Mouse (Mus musculus): ENCODE results near the gene Nrxn1. TPM values are rescaled to one million over a fixed set of nuclear protein-coding genes. Genes with fewer than 3 reads are reported as not detected.

Nrxn1 gene
- polyA plus RNA-seq, 1 experiment from 2014 or later: 2.8 TPM

- Histone ChIP-seq H3K9me3 (no peaks in the 10 kb centered on the region), H3K27ac (no peak overlapping the region), H3K27me3 (replicated peaks) (no peaks in the 10 kb centered on the region), H3K4me3 (replicated peaks) (no peak overlapping the region), H3K4me1 (replicated peaks) (no peaks in the 10 kb centered on the region), H3K36me3 (no peaks in the 10 kb centered on the region), H3K9ac (no peak overlapping the region), H3K4me2 (replicated peaks) (no peak overlapping the region)
- ATAC-seq: no peak
- 81% methylated on average over 4 of the region's 4 CpGs for WGBS
These were observed 730.7 kb downstream of the Nrxn1 start for GRCm38 (mm10) chr17:90362169-90362568.

- H3K4me2 ChIP-seq (replicated peaks): no peak overlapping the region
- 65% methylated on average over 5 of the region's 5 CpGs for WGBS
- no peak overlapping the region for H3K9ac ChIP-seq
- H3K4me1 ChIP-seq (replicated peaks): no peaks in the 10 kb centered on the region
- no peak overlapping the region for H3K27ac ChIP-seq
- no peaks in the 10 kb centered on the region for H3K27me3 ChIP-seq (replicated peaks)
- H3K4me3 ChIP-seq (replicated peaks): no peak overlapping the region
- H3K9me3 ChIP-seq: no peaks in the 10 kb centered on the region
- no peak for ATAC-seq
- no peaks in the 10 kb centered on the region for H3K36me3 ChIP-seq
These were observed 743.3 kb downstream of the Nrxn1 start for GRCm38 (mm10) chr17:90349385-90350095.

- no peak overlapping the region for H3K27ac ChIP-seq
- WGBS: 51% methylated on average over 3 of the region's 3 CpGs
- H3K4me2 ChIP-seq (replicated peaks): no peak overlapping the region
- H3K27me3 ChIP-seq (replicated peaks): no peaks in the 10 kb centered on the region
- no peak overlapping the region for H3K4me3 ChIP-seq (replicated peaks)
- H3K4me1 ChIP-seq (replicated peaks): no peaks in the 10 kb centered on the region
- H3K9me3 ChIP-seq: no peaks in the 10 kb centered on the region
- ATAC-seq: no peak
- no peak overlapping the region for H3K9ac ChIP-seq
- H3K36me3 ChIP-seq: no peaks in the 10 kb centered on the region
These were observed 746.0 kb downstream of the Nrxn1 start for GRCm38 (mm10) chr17:90346735-90347475.

GRCm38 (mm10) chr17:90333445-90333844 lies 759.4 kb downstream of the Nrxn1 start:
- WGBS: 86% methylated on average over 1 of the region's 1 CpGs

GRCm38 (mm10) chr17:90323674-90324073 lies 769.2 kb downstream of the Nrxn1 start:
- no peak overlapping the region for H3K9ac ChIP-seq
- no peak overlapping the region for H3K27ac ChIP-seq
- no peaks in the 10 kb centered on the region for H3K36me3 ChIP-seq
- ATAC-seq: no peak
- H3K4me3 ChIP-seq (replicated peaks): no peak overlapping the region
- no peaks in the 10 kb centered on the region for H3K27me3 ChIP-seq (replicated peaks)
- 90% methylated on average over 6 of the region's 6 CpGs for WGBS
- H3K4me1 ChIP-seq (replicated peaks): no peaks in the 10 kb centered on the region
- no peaks in the 10 kb centered on the region for H3K9me3 ChIP-seq
- H3K4me2 ChIP-seq (replicated peaks): no peak overlapping the region

More at GRCm38 (mm10) chr17:90333445-90333844, 759.4 kb downstream of the Nrxn1 start:
- no peaks in the 10 kb centered on the region for H3K27me3 ChIP-seq (replicated peaks)
- no peaks in the 10 kb centered on the region for H3K4me1 ChIP-seq (replicated peaks)
- H3K36me3 ChIP-seq: no peaks in the 10 kb centered on the region
- H3K4me2 ChIP-seq (replicated peaks): no peak overlapping the region
- no peak overlapping the region for H3K9ac ChIP-seq
- no peak for ATAC-seq
- no peak overlapping the region for H3K27ac ChIP-seq
- H3K9me3 ChIP-seq: no peaks in the 10 kb centered on the region
- no peak overlapping the region for H3K4me3 ChIP-seq (replicated peaks)

GRCm38 (mm10) chr17:90272225-90272624 lies 820.6 kb downstream of the Nrxn1 start:
- no peak overlapping the region for H3K4me3 ChIP-seq (replicated peaks)
- no peak overlapping the region for H3K4me2 ChIP-seq (replicated peaks)
- H3K9ac ChIP-seq: no peak overlapping the region
- no peaks in the 10 kb centered on the region for H3K4me1 ChIP-seq (replicated peaks)
- H3K27ac ChIP-seq: no peak overlapping the region
- no peaks in the 10 kb centered on the region for H3K27me3 ChIP-seq (replicated peaks)
- H3K36me3 ChIP-seq: no peaks in the 10 kb centered on the region
- no peaks in the 10 kb centered on the region for H3K9me3 ChIP-seq
- ATAC-seq: no peak
- WGBS: 63% methylated on average over 4 of the region's 4 CpGs

GRCm38 (mm10) chr17:90271165-90271564 lies 821.7 kb downstream of the Nrxn1 start:
- Histone ChIP-seq H3K9me3 (no peaks in the 10 kb centered on the region), H3K4me1 (replicated peaks) (no peaks in the 10 kb centered on the region), H3K36me3 (no peaks in the 10 kb centered on the region), H3K27ac (no peak overlapping the region), H3K27me3 (replicated peaks) (no peaks in the 10 kb centered on the region), H3K4me3 (replicated peaks) (no peak overlapping the region), H3K9ac (no peak overlapping the region), H3K4me2 (replicated peaks) (no peak overlapping the region)
- no peak for ATAC-seq
- 34% methylated on average over 4 of the region's 4 CpGs for WGBS

GRCm38 (mm10) chr17:90269143-90269542 lies 823.7 kb downstream of the Nrxn1 start:
- WGBS: 78% methylated on average over 2 of the region's 2 CpGs
- Histone ChIP-seq H3K4me2 (replicated peaks) (no peak overlapping the region), H3K27ac (no peak overlapping the region), H3K4me3 (replicated peaks) (no peak overlapping the region), H3K9me3 (no peaks in the 10 kb centered on the region), H3K36me3 (no peaks in the 10 kb centered on the region), H3K9ac (no peak overlapping the region), H3K27me3 (replicated peaks) (no peaks in the 10 kb centered on the region), H3K4me1 (replicated peaks) (no peaks in the 10 kb centered on the region)
- no peak for ATAC-seq

- H3K27me3 ChIP-seq (replicated peaks): no peaks in the 10 kb centered on the region
- no peaks in the 10 kb centered on the region for H3K9me3 ChIP-seq
- WGBS: 33% methylated on average over 5 of the region's 5 CpGs
- peak; percentile 47; the same call in 1 of the 2 replicates for ATAC-seq
- H3K9ac ChIP-seq: no peak overlapping the region
- H3K36me3 ChIP-seq: no peaks in the 10 kb centered on the region
- H3K4me1 ChIP-seq (replicated peaks): no peaks in the 10 kb centered on the region
- H3K4me3 ChIP-seq (replicated peaks): no peak overlapping the region
- H3K4me2 ChIP-seq (replicated peaks): no peak overlapping the region
- no peak overlapping the region for H3K27ac ChIP-seq
These were observed 839.3 kb downstream of the Nrxn1 start for GRCm38 (mm10) chr17:90253451-90254131.

- no peaks in the 10 kb centered on the region for H3K36me3 ChIP-seq
- no peak overlapping the region for H3K27ac ChIP-seq
- H3K4me1 ChIP-seq (replicated peaks): no peaks in the 10 kb centered on the region
- H3K9ac ChIP-seq: no peak overlapping the region
- no peak for ATAC-seq
- H3K9me3 ChIP-seq: no peaks in the 10 kb centered on the region
- no peaks in the 10 kb centered on the region for H3K27me3 ChIP-seq (replicated peaks)
- H3K4me3 ChIP-seq (replicated peaks): no peak overlapping the region
- no peak overlapping the region for H3K4me2 ChIP-seq (replicated peaks)
- WGBS: 75% methylated on average over 1 of the region's 1 CpGs
These were observed 840.7 kb downstream of the Nrxn1 start for GRCm38 (mm10) chr17:90252196-90252595.

- no peaks in the 10 kb centered on the region for H3K27me3 ChIP-seq (replicated peaks)
- 88% methylated on average over 7 of the region's 7 CpGs for WGBS
- H3K4me1 ChIP-seq (replicated peaks): no peaks in the 10 kb centered on the region
- H3K9ac ChIP-seq: no peak overlapping the region
- H3K4me3 ChIP-seq (replicated peaks): no peak overlapping the region
- ATAC-seq: no peak
- no peaks in the 10 kb centered on the region for H3K9me3 ChIP-seq
- H3K4me2 ChIP-seq (replicated peaks): no peak overlapping the region
- no peaks in the 10 kb centered on the region for H3K36me3 ChIP-seq
- H3K27ac ChIP-seq: no peak overlapping the region
These were observed 845.6 kb downstream of the Nrxn1 start for GRCm38 (mm10) chr17:90247071-90247849.

GRCm38 (mm10) chr17:90244339-90244738 lies 848.5 kb downstream of the Nrxn1 start:
- no peak overlapping the region for H3K4me2 ChIP-seq (replicated peaks)
- H3K4me3 ChIP-seq (replicated peaks): no peak overlapping the region
- WGBS: 61% methylated on average over 2 of the region's 2 CpGs
- H3K27ac ChIP-seq: no peak overlapping the region
- ATAC-seq: no peak
- no peaks in the 10 kb centered on the region for H3K9me3 ChIP-seq
- no peaks in the 10 kb centered on the region for H3K36me3 ChIP-seq
- H3K4me1 ChIP-seq (replicated peaks): no peaks in the 10 kb centered on the region
- H3K27me3 ChIP-seq (replicated peaks): no peaks in the 10 kb centered on the region
- H3K9ac ChIP-seq: no peak overlapping the region
